ENCODE assay signal across 1 mouse cellular context in genomic region chr7:127016081-127016480, GRCm38 (mm10).
TF ChIP-seq lines count a peak whose summit lies in the region.

No protein-coding gene starts in this region.

TF ChIP-seq in CH12.LX, 34 proteins besides CTCF, POLR2A, EP300 and RAD21 (continued from another document):
- TF ChIP-seq POLR2AphosphoS2 (IDR thresholded peaks at IDR 0.05; ENCODE audit: low read depth, low read length): no peak
- TF ChIP-seq ZMIZ1 (IDR thresholded peaks at IDR 0.05; ENCODE audit: low read depth, low read length): 0 out of 2 replicates have a peak, but pooled peaks have one; percentile 20
- peak; percentile 83 for TF ChIP-seq MYC (IDR thresholded peaks at IDR 0.05; ENCODE audit: low read depth, low read length)
- TF ChIP-seq SIN3A (IDR thresholded peaks at IDR 0.05; ENCODE audit: low read length): peak; percentile 64; the same call in 1 of the 2 replicates
- no peak for TF ChIP-seq SMC3 (IDR thresholded peaks at IDR 0.05; ENCODE audit: low read depth, low read length)
- peak; percentile 73 for TF ChIP-seq NELFE (IDR thresholded peaks at IDR 0.05; ENCODE audit: low read depth, low read length)
- peak; percentile 50; the same call in 1 of the 2 replicates for TF ChIP-seq ELF1 (IDR thresholded peaks at IDR 0.05; ENCODE audit: low read depth, low read length)
- TF ChIP-seq MXI1 (IDR thresholded peaks at IDR 0.05; ENCODE audit: low read depth, low read length): peak; percentile 71
- TF ChIP-seq RCOR1 (conservative IDR thresholded peaks at IDR 0.05; ENCODE audit: low read depth, low read length): no peak
- peak; percentile 52; the same call in 1 of the 2 replicates for TF ChIP-seq NRF1 (IDR thresholded peaks at IDR 0.05; ENCODE audit: low read depth, low read length)
- TF ChIP-seq MAX (IDR thresholded peaks at IDR 0.05; ENCODE audit: low read length): peak; percentile 72
- TF ChIP-seq CHD2 (IDR thresholded peaks at IDR 0.05; ENCODE audit: low read length): no peak
- TF ChIP-seq GABPA (IDR thresholded peaks at IDR 0.05; ENCODE audit: insufficient replicate concordance, low read depth, low read length): no peak
- no peak for TF ChIP-seq MEF2A (IDR thresholded peaks at IDR 0.05; ENCODE audit: borderline replicate concordance, low read depth, low read length)
- no peak for TF ChIP-seq E2F4 (IDR thresholded peaks at IDR 0.05; ENCODE audit: insufficient replicate concordance, low read depth, low read length)
- peak; percentile 60; the same call in 1 of the 2 replicates for TF ChIP-seq BHLHE40 (IDR thresholded peaks at IDR 0.05; ENCODE audit: low read depth, low read length)
